Mouse (Mus musculus) NIH3T3 (cell line): ENCODE data around the gene Relch.
A peak's percentile ranks its signal among the peaks of the same experiment; 100 is the strongest.
"Not testable (repeated sequence)": the region's sequence is repeated elsewhere in the genome, so short reads cannot be mapped to it uniquely, and the experiment has no call there.

Source experiments
- DNase-seq: peaks from one replicate; pipeline ENCODE4 v3.0.0-alpha.2; 2012; ENCODE audit warnings: low read depth

Gene Relch

GRCm38 (mm10) chr1:105746444-105746843 lies 82.8 kb downstream of the Relch start:
- no peak for DNase-seq

GRCm38 (mm10) chr1:105746858-105747596 lies 83.4 kb downstream of the Relch start:
- DNase-seq: no peak

- no peak for DNase-seq
Observed at GRCm38 (mm10) chr1:105748091-105748799, 84.6 kb downstream of the Relch start.

GRCm38 (mm10) chr1:105752196-105752595 lies 88.5 kb downstream of the Relch start:
- no peak for DNase-seq

- DNase-seq: no peak
Observed at GRCm38 (mm10) chr1:105752944-105753343, 89.3 kb downstream of the Relch start.

GRCm38 (mm10) chr1:105758798-105759197 lies 95.1 kb downstream of the Relch start:
- no peak for DNase-seq

- DNase-seq: no peak
Observed at GRCm38 (mm10) chr1:105759422-105760165, 95.9 kb downstream of the Relch start.

- no peak for DNase-seq
Observed at GRCm38 (mm10) chr1:105765586-105765985, 101.9 kb downstream of the Relch start.

- not testable (repeated sequence) for DNase-seq
Observed at GRCm38 (mm10) chr1:105766099-105766498, 102.4 kb downstream of the Relch start.

- DNase-seq: no peak
Observed at GRCm38 (mm10) chr1:105768397-105768796, 104.7 kb downstream of the Relch start.

GRCm38 (mm10) chr1:105770685-105771084 lies 107.0 kb downstream of the Relch start:
- peak; percentile 39 for DNase-seq

- no peak for DNase-seq
Observed at GRCm38 (mm10) chr1:105776426-105776825, 112.8 kb downstream of the Relch start.

- no peak for DNase-seq
Observed at GRCm38 (mm10) chr1:105780079-105780456, 116.4 kb downstream of the Relch start.

- peak; percentile 44 for DNase-seq
Observed at GRCm38 (mm10) chr1:105780457-105781364, 117.0 kb downstream of the Relch start, which contains the start of gene Tnfrsf11a. TSS of gene Tnfrsf11a (plus strand) at chr1:105780718.

- DNase-seq: no peak
Observed at GRCm38 (mm10) chr1:105781391-105782146, 117.9 kb downstream of the Relch start.

- no peak for DNase-seq
Observed at GRCm38 (mm10) chr1:105784257-105785016, 120.8 kb downstream of the Relch start.

- DNase-seq: no peak
Observed at GRCm38 (mm10) chr1:105785146-105785545, 121.5 kb downstream of the Relch start.

- DNase-seq: no peak
Observed at GRCm38 (mm10) chr1:105786731-105787357, 123.2 kb downstream of the Relch start.

GRCm38 (mm10) chr1:105790103-105790502 lies 126.4 kb downstream of the Relch start:
- DNase-seq: peak; percentile 63

- DNase-seq: no peak
Observed at GRCm38 (mm10) chr1:105794670-105795069, 131.0 kb downstream of the Relch start.
